Mouse (Mus musculus): ENCODE data around the gene Kctd13. TPM values are rescaled to one million over a fixed set of nuclear protein-coding genes. Genes with fewer than 3 reads are reported as not detected.

The Kctd13 gene
- polyA plus RNA-seq, 1 experiment from 2014 or later = 17.3 TPM

DNA sequence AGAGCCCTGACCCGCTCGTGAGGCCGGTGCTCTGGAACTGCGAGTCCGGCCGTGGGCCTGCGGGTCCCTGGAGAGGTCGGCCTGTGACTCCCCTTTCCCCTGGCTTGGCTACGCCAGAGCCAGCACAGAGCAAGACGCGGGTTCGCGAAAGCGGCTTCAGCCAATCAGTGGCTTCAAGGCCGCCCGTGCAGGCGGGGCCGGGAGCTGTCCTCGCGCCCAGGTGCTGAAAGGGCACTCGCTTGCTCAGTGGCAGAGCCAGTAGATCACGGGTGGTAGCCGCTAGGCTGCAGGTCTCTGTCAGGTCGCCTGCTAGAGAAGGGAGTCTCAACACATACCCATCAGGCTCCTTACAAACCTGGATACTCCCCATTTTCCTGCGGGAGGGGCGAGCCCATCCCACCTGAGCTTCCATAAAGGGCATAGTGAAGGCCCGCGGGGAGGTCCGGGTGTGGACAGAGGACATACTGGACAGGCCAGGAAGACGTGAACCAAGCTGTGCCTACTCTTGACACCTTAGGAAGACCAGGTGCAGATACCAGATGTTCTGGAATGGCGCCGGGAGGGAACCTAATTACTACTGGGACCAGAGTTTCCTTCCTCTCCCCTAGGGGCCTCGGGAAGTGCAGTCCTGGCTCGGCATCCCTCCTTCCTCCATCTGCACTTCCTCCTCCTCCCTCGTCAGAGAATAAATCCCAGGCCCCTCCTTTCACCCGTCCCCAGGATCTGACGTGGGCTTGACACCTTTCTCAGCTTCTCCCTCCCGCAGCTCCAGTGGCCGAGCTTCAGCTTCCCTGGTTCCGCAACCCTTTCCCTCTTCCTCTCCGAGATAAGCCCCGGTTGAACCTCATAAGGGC is 21.3 kb downstream of the Kctd13 start, which contains the start of gene Sez6l2:
Gene Sez6l2, plus strand, starts transcription at position 771 of the 854 bp plus-strand sequence.
- no peak for TF ChIP-seq CTCF (IDR thresholded peaks at IDR 0.05; ENCODE audit: low read depth)
- H3K4me3 ChIP-seq (replicated peaks; ENCODE audit: low read depth, low read length) = peak within 1 kb of the TSS; percentile 42
- H3K9ac ChIP-seq (ENCODE audit: low read depth, low read length) = 0 out of 2 replicates have a peak within 1 kb of the TSS, but pooled peaks have one; percentile 4
- H3K36me3 ChIP-seq (ENCODE audit: insufficient read depth, low read length) = no peaks in the 10 kb centered on the region
- peak; percentile 88 for DNase-seq (ENCODE audit: low spot score)
- peak; percentile 82 for ATAC-seq (replicated peaks; ENCODE audit: low FRiP score, low read depth)
- WGBS = 1% methylated on average over 41 of the region's 42 CpGs
- H3K27me3 ChIP-seq (ENCODE audit: insufficient read depth, low read length) = peaks cover 12% of the 10 kb centered on the region
- peaks cover 10% of the 10 kb centered on the region; the same call in 1 of the 2 replicates for H3K4me1 ChIP-seq (replicated peaks; ENCODE audit: insufficient read depth, low read length)
- H3K4me2 ChIP-seq (ENCODE audit: low read length) = peak within 1 kb of the TSS; percentile 98
- H3K9me3 ChIP-seq (replicated peaks; ENCODE audit: low read length) = no peaks in the 10 kb centered on the region
- no peak within 1 kb of the TSS for H3K27ac ChIP-seq

DNA sequence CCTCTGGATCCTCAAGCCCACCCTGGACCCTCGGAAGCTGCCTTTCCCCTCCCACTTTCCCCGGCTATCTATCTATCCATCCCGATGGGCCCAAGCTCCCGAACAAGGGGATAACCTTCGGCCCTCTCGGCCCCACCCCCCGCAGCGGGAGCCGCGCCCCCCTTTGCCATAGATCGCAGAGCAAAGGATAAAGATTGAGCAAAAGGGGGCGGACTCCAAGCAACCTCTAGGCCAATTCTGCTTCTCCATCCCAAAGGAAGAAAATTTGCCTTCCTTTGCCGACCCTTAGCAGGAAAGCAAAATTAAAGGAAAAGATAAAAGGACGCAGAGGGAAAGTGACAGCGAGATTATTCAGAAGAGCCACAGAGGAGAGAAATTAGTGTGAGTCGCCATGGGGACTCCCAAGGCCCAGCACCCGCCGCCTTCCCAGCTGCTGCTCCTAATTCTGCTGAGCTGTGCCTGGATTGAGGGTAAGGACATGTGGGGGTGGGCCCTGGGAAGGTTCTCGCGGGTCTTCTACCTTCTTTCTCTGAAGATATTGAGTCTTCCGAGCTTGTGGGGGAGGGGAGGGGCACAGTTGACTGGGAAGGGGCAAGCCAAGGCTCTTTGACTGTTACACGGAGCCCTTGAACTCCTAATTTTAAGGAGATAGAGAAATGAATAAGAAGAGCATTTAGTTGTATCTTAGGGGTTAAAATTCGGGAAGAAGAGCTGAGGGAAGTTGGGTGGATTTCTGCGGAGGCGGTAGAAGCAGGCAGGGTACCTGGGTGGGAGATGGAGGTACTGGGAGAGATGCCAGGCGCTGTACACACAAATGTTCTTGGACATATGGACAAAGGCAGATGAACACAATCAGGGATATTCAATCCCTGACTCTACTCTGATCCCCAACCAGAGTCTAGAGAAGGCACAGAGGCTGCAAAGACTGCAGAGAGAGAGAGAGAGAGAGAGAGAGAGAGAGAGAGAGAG is 22.3 kb downstream of the Kctd13 start:
- H3K4me2 ChIP-seq (ENCODE audit: low read length) = peak overlapping the region; percentile 98; the same call in 1 of the 2 replicates
- peaks cover 10% of the 10 kb centered on the region; the same call in 1 of the 2 replicates for H3K4me1 ChIP-seq (replicated peaks; ENCODE audit: insufficient read depth, low read length)
- H3K36me3 ChIP-seq (ENCODE audit: insufficient read depth, low read length) = no peaks in the 10 kb centered on the region
- WGBS = 6% methylated on average over 26 of the region's 26 CpGs
- TF ChIP-seq CTCF (IDR thresholded peaks at IDR 0.05; ENCODE audit: low read depth) = no peak
- no peak overlapping the region for H3K9ac ChIP-seq (ENCODE audit: low read depth, low read length)
- DNase-seq (ENCODE audit: low spot score) (no peak), ATAC-seq (replicated peaks; ENCODE audit: low FRiP score, low read depth) (no peak)
- H3K4me3 ChIP-seq (replicated peaks; ENCODE audit: low read depth, low read length) = no peak overlapping the region
- no peaks in the 10 kb centered on the region for H3K9me3 ChIP-seq (replicated peaks; ENCODE audit: low read length)
- peaks cover 12% of the 10 kb centered on the region for H3K27me3 ChIP-seq (ENCODE audit: insufficient read depth, low read length)
- no peak overlapping the region for H3K27ac ChIP-seq

DNA sequence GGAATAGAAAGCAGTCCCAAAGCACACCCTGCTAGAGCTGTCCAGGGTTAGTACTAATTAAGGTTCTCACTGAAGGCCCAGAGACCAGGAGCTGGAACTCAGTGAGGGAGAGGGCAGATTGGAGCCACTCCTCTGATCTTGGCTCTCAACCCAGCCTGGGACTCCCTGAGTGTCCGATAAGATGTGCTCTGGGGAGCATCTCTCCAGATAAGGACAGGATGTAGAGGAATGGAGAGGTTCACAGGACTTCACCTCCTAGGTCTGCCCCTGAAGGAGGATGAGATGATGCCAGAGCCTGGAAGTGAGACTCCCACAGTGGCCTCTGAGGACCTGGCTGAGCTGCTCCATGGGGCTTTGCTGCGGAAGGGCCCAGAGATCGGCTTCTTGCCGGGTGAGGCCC is 23.1 kb downstream of the Kctd13 start:
- TF ChIP-seq CTCF (IDR thresholded peaks at IDR 0.05; ENCODE audit: low read depth) = no peak
- no peaks in the 10 kb centered on the region for H3K9me3 ChIP-seq (replicated peaks; ENCODE audit: low read length)
- DNase-seq (ENCODE audit: low spot score) (no peak), ATAC-seq (replicated peaks; ENCODE audit: low FRiP score, low read depth) (no peak)
- no peak overlapping the region for H3K4me2 ChIP-seq (ENCODE audit: low read length)
- H3K36me3 ChIP-seq (ENCODE audit: insufficient read depth, low read length) = no peaks in the 10 kb centered on the region
- H3K9ac ChIP-seq (ENCODE audit: low read depth, low read length) = no peak overlapping the region
- H3K27me3 ChIP-seq (ENCODE audit: insufficient read depth, low read length) = peaks cover 12% of the 10 kb centered on the region
- WGBS = 20% methylated on average over 4 of the region's 4 CpGs
- H3K27ac ChIP-seq = no peak overlapping the region
- H3K4me3 ChIP-seq (replicated peaks; ENCODE audit: low read depth, low read length) = no peak overlapping the region
- H3K4me1 ChIP-seq (replicated peaks; ENCODE audit: insufficient read depth, low read length) = peaks cover 10% of the 10 kb centered on the region; the same call in 1 of the 2 replicates

DNA sequence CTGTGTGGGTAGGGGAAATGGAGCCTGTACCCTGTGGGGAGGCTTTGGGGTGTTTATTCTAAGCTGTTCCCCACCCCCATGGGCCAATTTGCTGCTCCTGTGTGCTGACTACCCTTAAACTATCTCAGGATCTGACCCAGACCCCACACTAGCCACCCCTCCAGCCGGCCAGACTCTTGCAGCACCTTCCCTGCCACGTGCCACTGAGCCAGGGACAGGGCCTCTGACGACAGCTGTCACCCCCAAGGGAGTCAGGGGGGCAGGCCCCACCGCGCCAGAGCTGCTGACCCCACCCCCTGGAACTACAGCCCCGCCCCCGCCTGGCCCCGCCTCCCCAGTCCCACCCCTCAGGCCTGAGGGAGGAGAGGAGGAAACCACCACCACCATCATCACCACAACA is 24.0 kb downstream of the Kctd13 start:
- H3K4me2 ChIP-seq (ENCODE audit: low read length) = no peak overlapping the region
- no peak for DNase-seq (ENCODE audit: low spot score)
- no peaks in the 10 kb centered on the region for H3K9me3 ChIP-seq (replicated peaks; ENCODE audit: low read length)
- H3K27ac ChIP-seq = no peak overlapping the region
- no peaks in the 10 kb centered on the region for H3K36me3 ChIP-seq (ENCODE audit: insufficient read depth, low read length)
- TF ChIP-seq CTCF (IDR thresholded peaks at IDR 0.05; ENCODE audit: low read depth) = no peak
- WGBS = 0% methylated on average over 8 of the region's 8 CpGs
- H3K4me1 ChIP-seq (replicated peaks; ENCODE audit: insufficient read depth, low read length) = peaks cover 10% of the 10 kb centered on the region; the same call in 1 of the 2 replicates
- H3K27me3 ChIP-seq (ENCODE audit: insufficient read depth, low read length) = peaks cover 12% of the 10 kb centered on the region
- no peak overlapping the region for H3K9ac ChIP-seq (ENCODE audit: low read depth, low read length)
- no peak overlapping the region for H3K4me3 ChIP-seq (replicated peaks; ENCODE audit: low read depth, low read length)
- ATAC-seq (replicated peaks; ENCODE audit: low FRiP score, low read depth) = no peak; the same call in 1 of the 2 replicates

DNA sequence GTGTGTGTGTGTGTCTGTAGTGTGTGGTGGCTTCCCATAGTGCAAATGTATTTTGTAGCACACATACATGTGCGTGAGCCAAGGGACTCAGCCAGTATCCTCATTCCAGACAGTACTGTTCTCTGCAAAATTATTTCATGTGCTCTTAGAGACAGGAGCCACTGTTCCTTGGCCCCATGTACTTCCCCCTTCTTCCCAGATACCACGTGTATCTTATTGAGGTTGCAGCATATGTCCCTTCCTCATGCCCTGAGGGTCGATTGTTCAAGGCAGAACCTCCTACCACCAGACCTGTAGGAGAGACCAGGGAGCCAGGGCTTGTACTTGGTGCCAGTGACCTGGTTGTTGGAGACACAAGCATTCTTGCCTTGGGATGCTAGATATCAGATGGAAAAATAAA is 26.4 kb downstream of the Kctd13 start:
- no peak overlapping the region for H3K4me3 ChIP-seq (replicated peaks; ENCODE audit: low read depth, low read length)
- no peak for TF ChIP-seq CTCF (IDR thresholded peaks at IDR 0.05; ENCODE audit: low read depth)

DNA sequence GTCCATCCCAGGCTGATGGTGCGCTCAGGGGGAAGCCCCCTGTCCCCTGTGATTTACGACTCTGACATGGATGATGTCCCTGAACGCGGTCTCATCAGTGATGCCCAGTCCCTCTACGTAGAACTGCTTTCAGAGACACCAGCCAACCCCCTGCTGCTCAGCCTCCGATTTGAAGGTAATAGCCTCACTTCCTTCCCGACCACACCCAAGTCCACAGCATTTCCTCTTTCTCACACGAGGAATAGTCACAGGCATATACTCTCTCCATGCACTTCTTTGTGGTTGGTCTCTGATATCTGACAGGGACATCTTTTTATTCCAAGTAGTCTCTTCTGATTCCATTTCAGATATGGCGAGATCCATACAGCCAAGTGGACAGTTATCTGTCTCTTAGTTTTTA is 31.1 kb downstream of the Kctd13 start:
- TF ChIP-seq CTCF (IDR thresholded peaks at IDR 0.05; ENCODE audit: low read depth) = no peak
- Histone ChIP-seq H3K4me2 (ENCODE audit: low read length) (no peak overlapping the region), H3K4me3 (replicated peaks; ENCODE audit: low read depth, low read length) (no peak overlapping the region), H3K27me3 (ENCODE audit: insufficient read depth, low read length) (no peaks in the 10 kb centered on the region), H3K9me3 (replicated peaks; ENCODE audit: low read length) (no peaks in the 10 kb centered on the region), H3K9ac (ENCODE audit: low read depth, low read length) (no peak overlapping the region), H3K27ac (no peak overlapping the region), H3K4me1 (replicated peaks; ENCODE audit: insufficient read depth, low read length) (no peaks in the 10 kb centered on the region), H3K36me3 (ENCODE audit: insufficient read depth, low read length) (no peaks in the 10 kb centered on the region)
- 54% methylated on average over 9 of the region's 9 CpGs for WGBS
- ATAC-seq (replicated peaks; ENCODE audit: low FRiP score, low read depth) = no peak
- no peak for DNase-seq (ENCODE audit: low spot score)

More for the DNA sequence above, 26.4 kb downstream of the Kctd13 start:
- WGBS = 51% methylated on average over 3 of the region's 3 CpGs
- H3K4me2 ChIP-seq (ENCODE audit: low read length) = no peak overlapping the region
- H3K36me3 ChIP-seq (ENCODE audit: insufficient read depth, low read length) = no peaks in the 10 kb centered on the region
- peaks cover 9% of the 10 kb centered on the region for H3K27me3 ChIP-seq (ENCODE audit: insufficient read depth, low read length)
- ATAC-seq (replicated peaks; ENCODE audit: low FRiP score, low read depth) (no peak), DNase-seq (ENCODE audit: low spot score) (no peak)
- no peaks in the 10 kb centered on the region for H3K9me3 ChIP-seq (replicated peaks; ENCODE audit: low read length)
- peaks cover 2% of the 10 kb centered on the region; the same call in 1 of the 2 replicates for H3K4me1 ChIP-seq (replicated peaks; ENCODE audit: insufficient read depth, low read length)
- no peak overlapping the region for H3K27ac ChIP-seq
- no peak overlapping the region for H3K9ac ChIP-seq (ENCODE audit: low read depth, low read length)
